Mouse (Mus musculus) bone marrow, adult 2 months (tissue): ENCODE data around the gene Sertad1. TPM values are rescaled to one million over a fixed set of nuclear protein-coding genes. Genes with fewer than 3 reads are reported as not detected.

Source experiments
- H3K27ac ChIP-seq: fragments of 200-500 bp; 2 replicates; pipeline ENCODE4 v1.5.1; 2012; ENCODE audit warnings: low read depth, mild to moderate bottlenecking, control low read depth, inconsistent platforms, low read length; ENCODE audit not compliant: control insufficient read depth, poor library complexity, insufficient read depth
- H3K4me1 ChIP-seq: fragments of 200-500 bp; 2 replicates; pipeline ENCODE4 v1.6.1; 2011; ENCODE audit warnings: low read length; ENCODE audit not compliant: control insufficient read depth, insufficient read depth
- H3K4me3 ChIP-seq: fragments of 200-500 bp; replicated peaks from 2 replicates; pipeline ENCODE3; 2011; ENCODE audit warnings: mild to moderate bottlenecking, low read depth, low read length, control low read depth; ENCODE audit not compliant: control insufficient read depth
- CTCF ChIP-seq: fragments of 200-500 bp; IDR thresholded peaks from 2 replicates; pipeline ENCODE4 v1.5.1; 2011; ENCODE audit warnings: low read length, control low read depth; ENCODE audit not compliant: control insufficient read depth, insufficient read depth
- POLR2A ChIP-seq: fragments of 200-500 bp; IDR thresholded peaks from 2 replicates; pipeline ENCODE4 v1.6.1; 2011; ENCODE audit warnings: low read depth, mild to moderate bottlenecking, control low read depth, low read length, borderline replicate concordance; ENCODE audit not compliant: control insufficient read depth
- WGBS: fragments of 180-500 bp; shearing (Covaris S2); methylation state at CpG from one replicate; pipeline ENCODE4 v1.1.7; 2018; 5-methylcytosine and 5-hydroxymethylcytosine counted together
- polyA plus RNA-seq: library from polyadenylated mRNA; stranded (reverse); fragments of >200 nt; gene quantifications from 2 replicates; pipeline ENCODE4 v1.2.4, GENCODE M21; 2011; ENCODE audit warnings: low replicate concordance; ENCODE audit not compliant: missing spikeins, insufficient read depth, insufficient read length

Gene Sertad1
- polyA plus RNA-seq, 1 experiment, result 33.8 TPM

GRCm38 (mm10) chr7:27506765-27507370 is 20.2 kb downstream of the Sertad1 start:
- H3K4me3 ChIP-seq, result no peak overlapping the region

GRCm38 (mm10) chr7:27507711-27508647 is 21.3 kb downstream of the Sertad1 start:
- Histone ChIP-seq H3K27ac (peak overlapping the region; percentile 95), H3K4me1 (peaks cover 2% of the 10 kb centered on the region; the same call in 1 of the 2 replicates), H3K4me3 (peak overlapping the region; percentile 63)
- TF ChIP-seq POLR2A (peak; percentile 43), CTCF (no peak)
- under 1% methylated on average over 54 of the region's 54 CpGs for WGBS

More at GRCm38 (mm10) chr7:27506765-27507370, 20.2 kb downstream of the Sertad1 start:
- no peak overlapping the region for H3K27ac ChIP-seq
- TF ChIP-seq CTCF (no peak), POLR2A (no peak)
- 14% methylated on average over 9 of the region's 9 CpGs for WGBS
- H3K4me1 ChIP-seq, result peaks cover 2% of the 10 kb centered on the region; the same call in 1 of the 2 replicates

DNA sequence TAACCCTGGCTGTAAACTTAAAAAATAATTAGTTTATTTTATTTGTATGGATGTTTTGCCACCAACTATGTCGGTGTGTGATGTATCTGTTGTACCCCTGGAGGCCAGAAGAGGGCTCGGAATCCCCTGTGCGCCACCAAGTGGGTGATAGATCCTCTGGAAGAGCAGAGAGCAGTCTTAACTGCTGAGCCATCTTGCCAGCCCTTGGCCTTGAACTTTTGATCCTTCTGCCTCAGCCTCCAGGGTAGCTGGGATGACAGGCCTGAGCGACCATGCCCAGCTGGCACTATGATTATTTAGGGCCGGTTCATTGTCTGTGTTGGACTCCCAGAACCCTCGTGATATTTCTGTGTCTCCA is 21.9 kb downstream of the Sertad1 start:
- H3K4me1 ChIP-seq, result peaks cover 2% of the 10 kb centered on the region; the same call in 1 of the 2 replicates
- H3K4me3 ChIP-seq, result no peak overlapping the region
- WGBS, result 17% methylated on average over 6 of the region's 6 CpGs
- TF ChIP-seq POLR2A (no peak), CTCF (peak; percentile 81)
- peak overlapping the region; percentile 90 for H3K27ac ChIP-seq

GRCm38 (mm10) chr7:27510809-27511208 is 24.1 kb downstream of the Sertad1 start:
- 81% methylated on average over 2 of the region's 2 CpGs for WGBS
- Histone ChIP-seq H3K27ac (no peak overlapping the region), H3K4me3 (no peak overlapping the region), H3K4me1 (peaks cover 2% of the 10 kb centered on the region; the same call in 1 of the 2 replicates)
- no peak for TF ChIP-seq CTCF
- TF ChIP-seq POLR2A, result no peak

DNA sequence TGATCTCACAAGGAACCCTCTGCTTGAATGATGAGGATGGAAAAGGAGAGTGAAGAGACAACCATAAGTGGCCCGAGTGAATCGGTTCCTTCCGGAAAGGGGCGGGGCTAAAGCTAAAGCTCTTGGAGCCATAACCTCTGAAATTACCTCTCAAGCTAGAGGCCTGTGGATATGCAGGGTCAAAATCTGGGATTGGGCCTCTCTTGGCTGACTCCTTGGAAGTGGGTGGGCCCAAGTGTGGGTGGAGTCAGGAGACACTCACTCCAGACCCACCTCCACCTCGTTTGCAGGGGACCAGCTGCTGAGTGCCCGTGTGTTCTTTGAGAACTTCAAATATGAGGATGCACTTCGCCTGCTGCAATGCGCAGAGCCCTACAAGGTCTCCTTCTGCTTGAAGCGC is 28.3 kb downstream of the Sertad1 start:
- Histone ChIP-seq H3K4me3 (no peak overlapping the region), H3K4me1 (no peaks in the 10 kb centered on the region), H3K27ac (no peak overlapping the region)
- WGBS, result 83% methylated on average over 9 of the region's 9 CpGs
- TF ChIP-seq POLR2A (no peak), CTCF (no peak)

GRCm38 (mm10) chr7:27518314-27518713 is 31.6 kb downstream of the Sertad1 start:
- Histone ChIP-seq H3K27ac (no peak overlapping the region), H3K4me3 (no peak overlapping the region), H3K4me1 (no peaks in the 10 kb centered on the region)
- 76% methylated on average over 9 of the region's 9 CpGs for WGBS
- TF ChIP-seq POLR2A, result no peak
- no peak for TF ChIP-seq CTCF

- Histone ChIP-seq H3K4me1 (no peaks in the 10 kb centered on the region), H3K27ac (no peak overlapping the region), H3K4me3 (no peak overlapping the region)
- TF ChIP-seq POLR2A (no peak), CTCF (no peak)
These were observed 33.4 kb downstream of the Sertad1 start for GRCm38 (mm10) chr7:27520104-27520503.

- no peaks in the 10 kb centered on the region for H3K4me1 ChIP-seq
- TF ChIP-seq POLR2A, result no peak
- TF ChIP-seq CTCF, result no peak
- no peak overlapping the region for H3K27ac ChIP-seq
- no peak overlapping the region for H3K4me3 ChIP-seq
- whole genome bisulfite sequencing, result 76% methylated on average over 1 of the region's 1 CpGs
These were observed 33.9 kb downstream of the Sertad1 start for GRCm38 (mm10) chr7:27520599-27520998.
